Mouse (Mus musculus) gastrocnemius, postnatal 25 days (tissue): ENCODE measurements around the gene Vgll4. TPM values are rescaled to one million over a fixed set of nuclear protein-coding genes. Genes with fewer than 3 reads are reported as not detected.
"Not testable (repeated sequence)": the region's sequence is repeated elsewhere in the genome, so short reads cannot be mapped to it uniquely, and the experiment has no call there.

ENCODE experiments used
- DNase-seq: peaks from one replicate; pipeline ENCODE4 v3.0.0; 2022
- total RNA-seq, 2 experiments: library from RNA; stranded (reverse); gene quantifications; 1 replicate in 1 of 2; 2 replicates in 1 of 2; pipeline ENCODE4 v1.2.3; 2021

The Vgll4 gene
- total RNA-seq, 2 experiments from 2014 or later = 13.3 to 13.9 TPM

GRCm38 (mm10) chr6:114939666-114940065 lies 30.1 kb downstream of the Vgll4 start:
- no peak for DNase-seq

DNA sequence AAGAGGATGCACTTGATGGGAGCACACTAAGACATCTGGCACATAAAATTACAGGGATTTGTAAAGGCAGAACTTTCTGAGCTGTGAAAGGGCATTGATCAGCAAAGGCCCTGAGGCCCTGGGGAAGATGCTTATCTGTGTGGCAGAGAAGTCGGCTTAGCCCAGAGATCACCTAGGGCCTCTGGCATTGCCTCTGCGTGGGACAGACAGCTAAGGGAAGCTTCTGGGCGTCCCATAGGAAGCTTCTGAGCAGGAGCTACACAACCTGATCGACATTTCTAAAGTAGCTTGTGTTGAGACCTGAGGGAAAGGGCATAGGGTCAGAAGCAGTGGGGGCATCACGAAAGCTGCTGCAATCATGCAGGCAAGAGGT lies 32.9 kb downstream of the Vgll4 start:
- DNase-seq = no peak

DNA sequence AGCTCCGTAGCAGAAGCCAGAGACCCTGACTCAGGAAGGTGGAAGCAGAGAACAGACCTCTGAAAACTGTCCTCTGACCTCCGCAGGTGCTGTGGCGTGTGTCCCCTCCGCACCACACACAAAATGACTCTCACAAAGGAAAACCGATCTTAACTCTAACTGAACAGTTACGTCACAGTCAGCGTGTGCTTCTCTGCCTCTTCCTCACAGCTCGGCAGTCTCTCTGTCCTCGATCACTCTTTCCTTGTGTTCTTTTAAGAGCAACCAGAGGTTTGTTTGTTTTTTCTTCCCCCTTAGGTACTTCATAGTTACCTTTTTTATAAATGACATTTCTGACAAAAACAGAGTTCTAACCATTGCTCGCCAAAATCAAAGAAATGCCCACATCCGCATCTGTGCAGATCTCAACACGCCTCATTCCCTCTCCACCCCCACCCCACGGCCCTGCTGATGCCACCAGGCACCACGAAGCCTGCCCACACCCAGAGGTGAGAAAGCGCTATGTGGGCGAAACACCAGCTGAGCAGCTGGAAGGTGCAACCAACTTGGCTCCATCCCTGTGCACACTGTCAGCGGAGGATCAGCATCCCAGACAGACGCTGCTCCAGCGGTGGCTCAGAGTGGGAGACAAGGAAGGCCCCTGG lies 33.4 kb downstream of the Vgll4 start:
- no peak for DNase-seq

GRCm38 (mm10) chr6:114935362-114935761 lies 34.4 kb downstream of the Vgll4 start:
- no peak for DNase-seq

DNA sequence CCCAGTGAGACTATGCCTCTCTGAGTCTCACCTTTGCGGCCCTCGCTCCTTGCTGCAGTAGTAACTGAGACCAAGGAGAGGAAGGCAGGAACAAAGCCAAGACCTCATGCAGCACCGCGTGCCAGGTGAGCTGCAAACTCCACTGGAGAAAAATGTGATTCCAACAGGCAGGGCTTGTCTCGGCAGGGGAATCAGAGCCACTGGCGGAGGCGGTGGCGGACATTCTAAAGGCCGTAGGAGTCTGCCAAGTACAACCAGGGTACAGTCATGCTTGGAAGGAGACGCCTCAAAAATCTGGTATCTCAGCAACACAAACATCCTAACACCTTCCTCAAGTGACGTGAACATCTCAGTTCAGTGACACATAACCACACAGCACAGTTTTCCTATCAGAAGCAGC lies 35.7 kb downstream of the Vgll4 start:
- DNase-seq = no peak

DNA sequence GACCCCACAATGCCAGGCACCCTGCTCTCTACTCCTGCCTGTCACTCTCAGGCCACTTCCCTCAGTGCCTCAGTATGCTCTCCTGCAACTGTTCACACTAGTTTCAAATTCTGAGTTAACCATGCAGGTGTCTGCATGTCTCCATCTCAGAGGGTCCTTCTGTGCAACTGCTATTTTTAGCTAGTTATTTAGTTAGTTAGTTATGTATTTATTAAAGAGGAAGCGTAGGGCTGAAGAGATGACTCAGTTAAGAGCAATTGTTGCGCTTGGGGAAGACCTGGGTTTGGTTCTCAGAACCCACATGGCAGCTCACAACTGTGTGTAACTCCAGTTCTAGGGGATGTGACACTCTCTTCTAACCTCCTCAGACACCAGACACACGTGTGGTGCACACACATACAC lies 36.8 kb downstream of the Vgll4 start:
- DNase-seq = no peak

GRCm38 (mm10) chr6:114932116-114932500 lies 37.7 kb downstream of the Vgll4 start:
- DNase-seq = no peak

GRCm38 (mm10) chr6:114931212-114932115 lies 38.3 kb downstream of the Vgll4 start:
- no peak for DNase-seq

DNA sequence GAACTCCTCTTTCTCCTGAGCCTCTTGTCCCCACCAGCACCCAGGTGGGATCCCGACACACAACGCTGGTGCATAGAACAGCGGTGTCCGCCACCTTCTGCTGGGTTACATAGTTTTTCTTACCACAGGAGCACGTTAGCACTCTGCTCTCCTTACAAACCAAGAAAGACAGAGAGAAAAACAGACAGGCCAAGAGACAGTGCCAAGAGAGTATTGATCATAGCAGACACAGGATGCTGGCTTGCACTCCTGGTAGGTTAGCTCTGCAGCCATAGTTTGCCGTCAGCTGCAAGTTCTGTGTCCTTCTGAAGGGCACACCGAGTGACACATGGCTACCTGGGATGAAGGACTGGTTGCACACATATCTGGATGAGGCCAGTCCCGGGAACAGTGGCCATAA lies 39.1 kb downstream of the Vgll4 start:
- no peak for DNase-seq

- DNase-seq = no peak
These were observed 39.7 kb downstream of the Vgll4 start for GRCm38 (mm10) chr6:114930038-114930591.

DNA sequence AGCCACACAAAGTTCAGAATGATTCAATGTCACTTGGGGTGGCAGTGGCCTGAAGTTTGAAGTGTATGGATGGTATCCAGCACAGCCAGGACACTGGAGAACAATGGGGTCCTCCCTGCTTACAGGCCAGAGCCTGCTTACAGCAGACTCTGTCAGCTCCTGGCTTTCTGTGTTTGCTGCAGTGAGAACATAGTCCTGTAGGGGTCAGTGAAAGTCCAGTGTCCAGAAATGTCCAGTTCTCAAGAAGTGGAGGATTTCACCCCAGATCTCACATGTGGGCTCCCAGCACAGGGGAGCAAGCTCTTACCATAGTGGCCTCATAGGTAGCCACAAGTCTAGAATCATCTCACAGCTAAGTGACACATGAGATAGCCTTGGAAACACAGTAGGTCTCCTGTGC lies 40.4 kb downstream of the Vgll4 start:
- no peak for DNase-seq

DNA sequence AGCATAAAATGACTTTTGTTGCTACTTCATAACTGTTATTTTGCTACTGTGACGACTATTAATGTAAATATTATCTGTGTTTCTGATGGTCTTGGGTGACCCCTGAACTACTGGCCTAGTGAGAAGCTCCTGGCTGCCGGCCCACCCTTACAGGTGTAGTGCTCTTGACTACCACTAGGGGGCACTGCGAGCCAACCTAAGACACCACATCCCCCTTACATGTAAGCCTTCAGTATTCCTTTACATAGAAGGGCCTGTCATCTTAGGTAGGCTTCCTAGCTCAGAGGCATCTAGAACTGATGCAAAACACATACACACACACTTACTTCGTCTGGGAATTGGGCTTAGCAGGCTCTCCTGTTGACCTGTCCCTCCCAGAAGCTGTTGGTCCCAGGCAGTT lies 41.3 kb downstream of the Vgll4 start:
- DNase-seq = peak; percentile 57

- no peak for DNase-seq
These were observed 42.4 kb downstream of the Vgll4 start for GRCm38 (mm10) chr6:114927400-114927799.

GRCm38 (mm10) chr6:114926369-114927157 lies 43.2 kb downstream of the Vgll4 start:
- DNase-seq = no peak

GRCm38 (mm10) chr6:114925196-114925595 lies 44.6 kb downstream of the Vgll4 start:
- no peak for DNase-seq

- DNase-seq = not testable (repeated sequence)
These were observed 47.3 kb downstream of the Vgll4 start for GRCm38 (mm10) chr6:114922355-114923096.

DNA sequence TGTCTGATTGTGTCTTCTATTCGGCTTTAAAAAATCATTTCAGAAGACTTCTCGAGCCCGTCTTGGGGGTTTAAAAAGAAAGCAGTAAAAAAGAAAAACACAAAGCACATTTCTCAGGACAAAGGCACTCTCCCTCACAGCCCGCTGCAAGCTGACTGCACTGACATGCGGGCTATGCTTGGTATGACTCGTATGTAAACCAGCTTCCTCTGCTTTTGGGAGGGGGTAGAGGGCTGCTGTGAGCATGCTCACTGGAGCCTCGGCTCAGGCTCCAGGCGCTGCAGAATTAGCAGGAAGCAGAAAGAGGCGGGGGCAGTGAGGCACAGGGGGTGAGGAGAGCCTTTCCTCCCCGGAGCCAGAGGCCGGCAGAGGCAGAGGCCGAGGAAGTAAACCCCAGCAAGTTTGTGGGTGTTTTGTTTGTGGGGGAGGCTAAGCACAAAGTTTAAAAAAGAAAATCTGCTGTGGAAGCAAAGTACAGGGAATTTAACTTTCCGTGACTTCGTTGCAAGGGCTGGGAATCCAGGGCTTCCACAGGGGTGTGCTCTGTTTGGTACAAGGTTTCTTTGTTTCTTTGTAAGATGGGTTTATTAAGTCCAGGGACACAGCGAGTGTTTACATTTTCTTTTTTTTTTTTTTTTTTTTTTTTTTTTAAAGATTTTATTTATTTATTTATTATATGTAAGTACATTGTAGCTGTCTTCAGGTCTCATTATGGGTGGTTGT lies 48.0 kb downstream of the Vgll4 start:
- peak; percentile 91 for DNase-seq

- DNase-seq = peak; percentile 50
These were observed 49.0 kb downstream of the Vgll4 start for GRCm38 (mm10) chr6:114920523-114921445.

GRCm38 (mm10) chr6:114919670-114920313 lies 50.0 kb downstream of the Vgll4 start:
- DNase-seq = no peak
